Mouse (Mus musculus) NIH3T3 (cell line): ENCODE measurements around the gene Phf19.
A peak's percentile ranks its signal among the peaks of the same experiment; 100 is the strongest.

ENCODE experiments used
- DNase-seq: peaks from one replicate; pipeline ENCODE4 v3.0.0-alpha.2; 2012; ENCODE audit warnings: low read depth

Gene Phf19

GRCm38 (mm10) chr2:34896821-34897460 is 16.9 kb downstream of the Phf19 start:
- no peak for DNase-seq

GRCm38 (mm10) chr2:34895503-34896113 is 18.2 kb downstream of the Phf19 start:
- DNase-seq, result no peak

GRCm38 (mm10) chr2:34893950-34894349 is 19.9 kb downstream of the Phf19 start:
- no peak for DNase-seq

- no peak for DNase-seq
These were observed 29.6 kb downstream of the Phf19 start for GRCm38 (mm10) chr2:34884186-34884585.

GRCm38 (mm10) chr2:34883190-34883589 is 30.6 kb downstream of the Phf19 start:
- DNase-seq, result no peak

GRCm38 (mm10) chr2:34882757-34883156 is 31.1 kb downstream of the Phf19 start:
- no peak for DNase-seq

GRCm38 (mm10) chr2:34880054-34880453 is 33.8 kb downstream of the Phf19 start:
- no peak for DNase-seq

GRCm38 (mm10) chr2:34874816-34875345 is 38.9 kb downstream of the Phf19 start, which contains the start of gene Psmd5:
Gene Psmd5, minus strand, starts transcription at chr2:34874968.
- no peak for DNase-seq

GRCm38 (mm10) chr2:34874271-34874670 is 39.6 kb downstream of the Phf19 start, which contains the start of gene Cutal:
Gene Cutal, plus strand, starts transcription at chr2:34874396.
- no peak for DNase-seq

GRCm38 (mm10) chr2:34870520-34871474 is 43.0 kb downstream of the Phf19 start:
- DNase-seq, result peak; percentile 99

- DNase-seq, result peak; percentile 82
These were observed 44.1 kb downstream of the Phf19 start for GRCm38 (mm10) chr2:34869680-34870079.

GRCm38 (mm10) chr2:34857728-34858127 is 56.1 kb downstream of the Phf19 start:
- DNase-seq, result no peak

GRCm38 (mm10) chr2:34855265-34855664 is 58.6 kb downstream of the Phf19 start:
- peak; percentile 19 for DNase-seq

GRCm38 (mm10) chr2:34847702-34848101 is 66.1 kb downstream of the Phf19 start:
- DNase-seq, result no peak
